Mouse (Mus musculus) layer of hippocampus, adult 6 months (tissue): ENCODE results near the gene S100a6. TPM values are rescaled to one million over a fixed set of nuclear protein-coding genes. Genes with fewer than 3 reads are reported as not detected.

ENCODE experiments used
- long read RNA-seq, 2 experiments: library from polyadenylated mRNA; unstranded; transcript quantifications; one replicate each; pipeline ENCODE4 v2.0.0; 2019 to 2020
- polyA plus RNA-seq: library from polyadenylated mRNA; unstranded; fragments of <200 nt; fragmentation: Nextera tagmentation; gene quantifications from 2 replicates; pipeline ENCODE4 v1.2.3, GENCODE M21; 2021

Gene S100a6
- 46.6 and 59.7 TPM in 2 replicates for polyA plus RNA-seq
- long read RNA-seq, experiment 1, transcript S100a6-201 (3 exons, 731 nt), result major isoform, 25 of 26 reads
- long read RNA-seq, experiment 1, partial matches to known transcripts, result 1 of 26 reads
- long read RNA-seq, experiment 1, other reads (novel, unspliced or antisense), result 0 of 26 reads
- long read RNA-seq, experiment 2, partial matches to known transcripts, result 0 of 3 reads
- long read RNA-seq, experiment 2, other reads (novel, unspliced or antisense), result 1 of 3 reads

DNA sequence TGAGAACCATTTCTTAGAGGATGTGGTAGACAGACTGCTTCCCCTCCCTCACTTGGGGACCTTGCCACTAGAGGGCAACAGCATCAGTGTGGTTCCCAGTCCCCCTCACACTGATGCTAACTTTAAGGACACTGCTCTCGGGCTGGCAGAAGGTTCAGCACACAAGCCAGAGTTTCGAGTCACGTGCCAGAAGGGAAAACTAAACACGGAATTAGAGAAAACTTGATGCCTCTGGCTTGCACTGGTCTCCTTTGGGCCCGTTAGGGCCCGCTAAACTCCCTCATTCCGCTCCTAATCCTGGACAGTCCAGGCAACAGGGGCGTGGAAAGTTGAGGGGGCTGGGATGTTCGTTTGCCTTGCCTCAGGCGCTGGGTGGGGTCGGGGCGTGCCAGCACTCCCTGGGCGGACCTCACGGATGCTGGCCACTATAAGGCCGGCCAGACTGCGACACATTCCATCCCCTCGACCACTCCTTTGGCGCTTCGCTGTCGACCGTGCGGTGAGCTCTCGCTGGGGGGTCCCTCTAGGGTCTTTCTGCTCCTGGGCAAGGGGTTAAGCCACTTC lies at the start of gene S100a6:
Gene S100a6 (plus strand): TSS at position 155 of the 564 bp plus-strand sequence.

DNA sequence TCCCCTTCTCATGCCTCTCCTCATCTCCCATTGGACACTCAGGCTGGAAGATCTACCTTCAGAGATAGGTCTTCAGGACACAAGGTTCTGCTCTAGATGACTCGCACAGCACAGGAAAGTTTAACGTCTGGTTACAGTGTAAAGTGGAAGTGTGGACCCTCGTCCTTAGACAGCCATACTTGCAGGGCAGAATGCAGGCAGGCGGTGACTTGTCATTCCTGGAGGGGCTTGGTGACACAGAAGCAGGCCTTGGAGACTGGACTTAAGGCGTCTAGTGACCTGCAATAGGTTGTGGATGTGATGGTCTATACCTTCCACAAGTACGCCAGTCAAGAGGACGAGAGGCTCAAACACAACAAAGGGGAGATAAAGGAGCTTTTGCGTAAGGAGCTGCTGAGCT lies 22.7 kb upstream of the S100a6 start, which contains the start of gene S100a2:
Gene S100a2 (plus strand): TSS at position 301 of the 400 bp plus-strand sequence.

DNA sequence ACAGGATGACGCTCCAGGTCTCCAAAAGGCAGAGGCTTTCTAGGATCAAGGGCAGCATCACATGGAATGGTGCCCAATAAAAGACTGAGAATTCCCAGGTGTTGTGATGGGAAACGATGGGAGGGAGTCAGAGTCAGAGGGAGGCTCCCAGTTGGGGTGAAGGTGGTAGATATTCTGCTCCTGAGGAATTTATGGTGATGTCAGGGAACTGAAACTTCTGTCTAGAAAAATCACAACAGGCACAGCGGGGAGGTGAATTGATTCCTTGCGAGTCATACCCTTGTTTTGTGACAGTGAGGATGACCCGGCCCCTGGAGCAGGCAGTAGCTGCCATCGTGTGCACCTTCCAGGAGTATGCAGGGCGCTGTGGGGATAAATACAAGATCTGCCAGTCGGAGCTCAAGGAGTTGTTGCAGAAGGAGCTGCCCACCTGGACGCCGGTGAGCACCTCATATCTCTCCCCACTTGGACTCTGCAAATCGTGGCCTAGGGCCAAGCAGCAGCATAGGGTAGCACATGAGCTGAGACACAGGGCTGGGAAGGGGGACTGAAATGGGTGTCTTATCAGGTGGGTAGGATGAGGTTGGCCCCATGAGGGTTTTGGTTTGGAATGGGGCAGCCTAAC lies 11.1 kb upstream of the S100a6 start, which contains the start of gene Gm42674:
Gene Gm42674 (plus strand): TSS at position 419 of the 625 bp plus-strand sequence.

DNA sequence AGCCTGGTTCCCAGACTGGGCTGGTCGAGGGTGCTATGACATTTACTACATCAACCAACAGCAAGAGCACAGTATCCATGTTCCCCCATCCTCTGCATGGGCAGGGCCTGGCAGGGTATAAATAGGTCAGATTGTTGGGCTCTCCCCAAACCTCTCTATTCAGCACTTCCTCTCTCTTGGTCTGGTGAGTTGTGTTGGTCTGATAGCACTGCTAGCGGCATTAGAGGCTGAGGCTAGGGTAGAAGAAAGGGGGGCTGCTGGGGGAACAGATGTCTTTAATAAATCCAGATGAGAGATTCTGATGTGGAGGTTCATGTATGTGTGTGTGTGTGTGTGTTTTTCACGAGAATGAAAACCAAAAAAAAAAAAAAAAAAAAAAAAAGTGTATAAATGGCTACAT lies 9.1 kb upstream of the S100a6 start, which contains the start of gene S100a4:
Gene S100a4 (plus strand): TSS at position 149 of the 400 bp plus-strand sequence.

DNA sequence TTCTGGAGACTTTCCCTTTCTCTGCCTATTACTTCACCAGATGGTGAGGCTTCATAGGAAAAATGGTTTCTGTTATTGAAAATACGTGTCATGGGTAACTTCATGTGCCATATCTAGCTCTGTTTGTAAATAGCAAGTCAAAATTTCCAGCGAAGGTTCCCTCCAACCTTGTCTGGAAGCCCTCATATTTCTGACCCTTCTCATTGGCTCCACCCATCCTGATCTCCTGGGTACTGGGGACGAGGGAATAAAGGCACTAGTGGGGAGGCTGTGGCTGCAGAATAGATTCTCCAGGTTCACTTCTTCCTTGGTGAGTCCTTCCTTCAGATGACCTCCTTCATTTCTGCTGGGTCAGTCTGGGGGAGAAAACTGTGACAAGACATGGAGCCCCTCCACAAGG lies 4.5 kb upstream of the S100a6 start, which contains the start of gene S100a5:
Gene S100a5 (plus strand): TSS at position 301 of the 400 bp plus-strand sequence.

DNA sequence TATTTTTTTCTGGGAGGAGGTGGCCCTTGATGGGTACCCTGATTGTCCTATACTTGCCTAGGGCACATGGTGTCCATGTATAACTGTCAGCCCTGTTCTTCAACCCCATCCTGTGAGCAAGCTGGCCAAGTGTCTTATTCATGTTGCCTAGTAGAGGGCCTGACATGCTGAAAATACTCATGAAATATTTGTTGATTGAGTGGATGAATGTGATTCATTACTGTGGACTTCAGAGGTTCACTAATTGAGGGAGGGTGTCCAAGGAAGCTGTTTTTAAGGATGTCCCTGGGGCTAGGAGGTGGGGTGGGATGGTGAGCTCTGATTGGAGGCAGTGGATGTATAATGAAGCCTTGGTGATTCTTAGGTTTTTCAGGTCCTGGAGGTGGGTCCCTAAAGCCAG lies 41.0 kb downstream of the S100a6 start, which contains the start of gene S100a7a:
Gene S100a7a (plus strand): TSS at position 301 of the 400 bp plus-strand sequence.

DNA sequence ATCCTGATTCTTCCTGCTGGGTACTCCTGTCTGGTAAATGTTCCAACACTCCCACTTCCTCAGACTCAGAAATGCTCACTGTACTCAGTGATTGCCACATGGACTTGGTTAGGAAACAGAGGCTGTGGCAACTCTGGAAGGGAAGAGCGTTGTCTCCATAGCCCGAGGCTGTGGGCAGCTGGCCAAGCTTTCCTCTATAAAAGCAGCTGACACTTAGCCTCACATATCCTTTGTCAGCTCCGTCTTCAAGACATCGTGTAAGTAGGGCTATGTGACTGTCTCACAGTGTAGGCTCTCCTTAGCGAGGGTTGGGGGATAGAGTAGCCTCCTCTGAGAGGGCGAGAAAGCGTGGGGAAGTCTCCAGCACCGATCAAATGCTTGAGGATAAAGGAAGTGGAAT lies 56.2 kb downstream of the S100a6 start, which contains the start of gene S100a8:
Gene S100a8 (plus strand): TSS at position 133 of the 400 bp plus-strand sequence.

Other genes starting within 250 kb of the S100a6 start
- gene Slc27a3, start 222.9 kb upstream of the S100a6 start, polyA plus RNA-seq, result 3.6 TPM in 2 replicates
- 12.0 and 12.8 TPM in 2 replicates for gene Ints3, start 179.3 kb upstream of the S100a6 start, polyA plus RNA-seq
- 0.78 and 0.92 TPM in 2 replicates for gene Npr1, start 147.0 kb upstream of the S100a6 start, polyA plus RNA-seq
- 70.1 and 73.7 TPM in 2 replicates for gene Ilf2, start 136.8 kb upstream of the S100a6 start, polyA plus RNA-seq
- gene Snapin, start 121.8 kb upstream of the S100a6 start, polyA plus RNA-seq, result 91.8 and 96.6 TPM in 2 replicates
- 86.8 and 92.3 TPM in 2 replicates for gene Chtop, start 103.4 kb upstream of the S100a6 start, polyA plus RNA-seq
- gene S100a1, start 98.5 kb upstream of the S100a6 start, polyA plus RNA-seq, result 287 and 351 TPM in 2 replicates
- 174 and 206 TPM in 2 replicates for gene S100a13, start 98.4 kb upstream of the S100a6 start, polyA plus RNA-seq
- gene S100a14, start 86.0 kb upstream of the S100a6 start, polyA plus RNA-seq, result 0.15 TPM in 1 of 2 replicates, not detected in the other
- gene S100a16, start 75.6 kb upstream of the S100a6 start, polyA plus RNA-seq, result 198 and 207 TPM in 2 replicates
- gene S100a3, start 52.3 kb upstream of the S100a6 start, polyA plus RNA-seq, result 0.58 and 1.2 TPM in 2 replicates
- not detected in 2 replicates for gene S100a2, start 22.6 kb upstream of the S100a6 start, polyA plus RNA-seq
- not detected in 2 replicates for gene Gm42674, start 11.0 kb upstream of the S100a6 start, polyA plus RNA-seq
- gene S100a4, start 9.1 kb upstream of the S100a6 start, polyA plus RNA-seq, result 5.3 and 5.8 TPM in 2 replicates
- gene S100a5, start 4.4 kb upstream of the S100a6 start, polyA plus RNA-seq, result not detected in 2 replicates
- 0.10 TPM in 1 of 2 replicates, not detected in the other for gene S100a7a, start 41.1 kb downstream of the S100a6 start, polyA plus RNA-seq
- 0.62 and 0.70 TPM in 2 replicates for gene S100a8, start 56.1 kb downstream of the S100a6 start, polyA plus RNA-seq
- not detected in 2 replicates for gene S100a9, start 82.8 kb downstream of the S100a6 start, polyA plus RNA-seq
- not detected in 2 replicates for gene Pglyrp4, start 114.0 kb downstream of the S100a6 start, polyA plus RNA-seq
- gene Gm5849, start 165.0 kb downstream of the S100a6 start, polyA plus RNA-seq, result not detected in 2 replicates